Mouse (Mus musculus) spleen, embryonic (tissue): ENCODE results near the gene Car3.

Source experiments
- CTCF ChIA-PET: fragments of 350-600 bp; sonication (Branson Sonifier 250); formaldehyde crosslinking; loops from one replicate; lab custom pipeline; 2022; lab: Charles Lee

Car3 gene

DNA sequence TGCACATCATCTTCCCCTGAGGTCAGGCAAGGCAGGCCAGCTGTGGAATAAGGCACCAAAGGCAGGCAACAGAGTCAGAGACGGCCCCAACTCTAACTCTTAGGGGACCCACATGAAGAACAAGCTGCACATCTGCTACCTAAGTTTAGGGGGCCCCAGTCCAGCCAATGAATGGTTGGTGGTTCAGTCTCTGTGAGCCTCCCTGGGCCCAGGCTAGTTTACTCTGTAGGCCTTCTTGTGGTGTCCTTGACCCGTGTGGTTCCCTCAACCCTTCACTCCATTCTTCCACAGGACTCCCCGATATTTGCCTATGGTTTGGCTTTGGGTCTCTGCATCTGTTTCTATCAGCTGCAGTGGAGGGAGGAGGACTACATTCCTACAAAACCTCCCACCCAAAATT, 40.1 kb downstream of the Car3 start:
- CTCF ChIA-PET: no interaction called here

DNA sequence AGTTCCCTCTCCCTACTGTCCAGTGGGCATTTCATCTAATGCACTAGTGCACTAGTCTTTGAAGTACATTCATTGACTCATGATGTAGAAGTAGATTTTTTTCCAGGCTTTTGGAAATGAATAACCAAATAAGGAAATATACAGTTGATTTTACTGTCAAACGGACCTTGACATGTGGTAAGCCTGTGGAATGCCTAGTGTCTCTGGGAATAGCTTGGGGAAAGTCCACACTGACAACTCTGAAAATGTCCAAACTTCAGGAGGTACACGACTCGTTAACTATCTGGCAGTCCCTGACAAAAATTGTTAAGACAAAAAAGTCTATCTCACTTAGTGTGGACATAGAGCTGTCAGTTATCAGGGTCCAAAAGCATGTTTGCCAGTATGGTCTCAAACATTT, 40.9 kb downstream of the Car3 start:
- CTCF ChIA-PET: no interaction called here

DNA sequence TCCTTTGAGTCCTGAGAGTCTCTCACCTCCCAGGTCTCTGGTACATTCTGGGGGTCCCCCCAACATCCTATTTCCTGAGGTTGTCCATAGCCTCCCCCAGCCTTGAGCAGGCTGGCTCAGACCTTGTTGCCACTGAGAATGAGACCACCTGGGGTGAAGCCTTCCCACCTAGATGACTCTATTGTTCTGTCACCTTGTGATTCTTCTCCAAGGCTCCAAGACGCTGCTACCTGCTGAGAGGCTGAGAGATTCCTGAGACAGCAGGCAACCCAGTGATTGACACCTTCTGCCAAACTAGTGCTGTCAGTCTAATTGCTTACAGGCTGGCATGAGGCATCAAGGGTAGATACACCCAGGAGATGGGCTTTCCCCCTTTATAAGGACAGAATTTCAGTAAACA, 44.0 kb downstream of the Car3 start:
- CTCF ChIA-PET: no interaction called here

DNA sequence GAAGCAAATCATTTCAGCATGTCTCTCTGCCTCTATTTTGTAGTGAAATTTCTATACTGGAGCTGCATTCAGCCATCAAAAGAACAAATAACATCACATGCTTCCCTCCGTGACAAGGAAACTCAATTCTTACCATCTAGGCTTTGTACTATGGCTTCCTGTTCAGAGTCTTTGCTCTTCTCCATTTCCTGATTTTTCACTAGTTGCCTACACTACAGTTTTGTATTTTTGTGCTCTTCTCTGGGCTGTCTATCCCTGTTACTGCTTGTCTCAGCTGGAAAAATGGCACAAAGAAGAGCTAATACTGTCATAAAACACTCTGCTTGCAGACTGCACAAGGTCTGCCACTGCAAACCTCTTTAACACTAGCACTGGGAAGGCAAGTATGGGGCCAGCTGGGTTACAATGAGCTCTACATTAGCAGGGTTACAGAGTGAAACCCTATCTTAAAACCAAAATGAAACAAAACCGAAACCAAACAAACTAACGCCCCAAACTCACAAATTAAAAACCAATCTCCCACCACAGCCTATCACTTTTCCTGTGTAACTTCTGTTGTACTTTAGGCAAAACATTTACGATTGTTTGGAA, 48.8 kb downstream of the Car3 start:
- CTCF ChIA-PET: no interaction called here

DNA sequence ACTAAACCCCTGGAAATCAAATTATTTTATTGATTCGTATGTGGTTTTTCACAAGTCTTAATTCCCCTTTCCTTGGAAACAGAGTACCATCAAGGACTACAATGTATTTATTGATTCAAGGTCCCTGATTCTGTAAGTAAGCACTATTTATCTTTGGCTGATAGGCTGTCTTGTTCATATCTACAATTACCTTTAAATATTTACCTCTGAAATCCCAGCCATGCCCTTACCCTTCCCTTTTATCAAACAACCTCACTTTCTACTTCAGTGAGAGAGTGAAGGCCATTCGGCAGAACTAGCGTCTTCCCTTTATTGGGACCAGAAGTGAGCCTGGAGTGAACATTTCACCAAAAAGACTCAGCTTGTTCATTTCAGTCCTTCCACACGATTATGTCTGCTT, 50.5 kb downstream of the Car3 start:
- CTCF ChIA-PET: no interaction called here

DNA sequence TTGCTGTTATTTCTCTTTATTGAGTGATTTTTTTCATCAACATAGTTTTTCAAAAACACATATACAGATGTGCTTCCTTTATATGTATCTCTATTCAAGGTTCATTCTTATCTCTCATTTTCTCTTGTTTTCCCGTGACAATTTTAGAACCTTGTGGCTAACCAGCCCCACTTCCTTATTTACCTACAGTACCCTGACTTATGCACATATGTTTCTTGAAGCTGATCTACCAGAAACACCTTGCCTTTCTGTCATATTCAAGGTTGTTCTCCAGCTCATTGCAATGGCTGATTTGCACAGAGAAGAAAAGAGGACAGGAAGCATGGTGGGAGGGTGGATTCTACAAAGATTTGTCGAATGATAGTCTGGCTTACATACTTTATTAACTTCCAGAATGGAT, 52.0 kb downstream of the Car3 start:
- CTCF ChIA-PET: interaction anchor here (0.6 kb wide), 2 partner anchors 9 to 92 kb away, joined by 3 read pairs; no protein-coding TSS in a partner anchor

DNA sequence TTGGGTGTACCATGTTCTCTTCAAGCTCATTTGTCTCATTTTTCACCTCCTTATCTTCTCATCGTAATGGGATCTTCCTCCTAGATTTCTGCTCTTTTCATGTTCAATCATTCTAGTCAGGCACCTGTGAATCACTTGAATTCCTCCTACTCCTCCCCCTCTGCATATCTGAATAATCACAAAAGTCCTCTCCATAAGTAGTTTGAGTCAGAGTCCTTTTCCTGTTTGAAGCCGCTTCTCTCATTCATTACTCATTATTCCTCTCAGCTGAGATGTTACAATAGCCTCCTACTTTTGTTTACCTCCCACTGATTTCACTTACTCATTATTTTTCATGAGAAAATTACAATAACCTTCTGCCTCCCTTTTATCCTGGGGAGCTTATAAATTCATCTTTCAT, 53.9 kb downstream of the Car3 start:
- CTCF ChIA-PET: no interaction called here
